8 mouse cellular contexts compared by ENCODE assay signal in the genomic region with DNA sequence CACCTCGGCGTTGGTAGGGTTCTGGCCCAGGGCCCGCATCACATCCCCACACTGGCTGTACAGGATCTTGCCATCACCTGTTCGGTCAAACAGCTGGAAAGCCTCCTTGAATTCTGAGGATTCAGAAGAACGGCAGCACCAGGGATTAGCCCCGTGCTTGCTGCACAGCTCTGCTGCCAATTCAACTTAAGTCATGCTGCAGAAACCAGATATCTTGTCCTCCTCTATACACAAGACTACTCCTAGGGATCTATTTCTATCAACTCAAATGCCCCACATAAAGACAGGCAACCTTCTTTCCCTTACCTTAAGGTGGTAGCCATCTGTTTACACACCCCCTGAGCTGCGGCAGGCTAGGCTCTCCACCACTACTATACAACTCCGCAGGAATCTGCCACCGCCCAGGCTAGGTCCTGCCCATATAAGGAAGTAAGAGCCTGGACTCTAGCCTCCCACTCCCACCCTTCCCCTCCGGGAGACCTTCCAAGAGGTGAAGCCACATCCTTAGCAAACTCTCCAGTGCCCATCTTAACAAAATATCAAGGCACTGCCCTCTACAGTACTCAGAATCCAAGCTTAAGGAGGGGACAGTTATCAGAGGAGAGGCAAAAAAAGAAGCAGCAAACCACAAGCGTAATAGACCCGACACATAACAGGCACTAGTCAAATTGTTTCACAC. TPM values are rescaled to one million over a fixed set of nuclear protein-coding genes. Genes with fewer than 3 reads are reported as not detected.
A peak's percentile ranks its signal among the peaks of the same experiment; 100 is the strongest.
DNase-seq lines count a peak whose midpoint lies in the region; TF ChIP-seq lines count a peak whose summit lies in the region.

No protein-coding gene starts in this region.

- DNase-seq in gastrocnemius, adult 18-20 months (ENCODE audit: low spot score) = peak; percentile 66
- no peak for DNase-seq in gastrocnemius, postnatal 10 days
- DNase-seq in forebrain, embryonic 10.5 days (ENCODE audit: extremely low spot score, low spot score) = peak; percentile 44
- peak; percentile 68 to 76 for DNase-seq in heart, postnatal 36 days
- peak; percentile 46 to 63 for DNase-seq in layer of hippocampus, postnatal 14 days (ENCODE audit: low spot score in 2 of 2)
- peak; percentile 47 to 68 for DNase-seq in right cerebral cortex, postnatal 36 days (ENCODE audit: low spot score in 2 of 2)

- peak overlapping the region; percentile 72 for H3K4me3 ChIP-seq in bone marrow macrophage, adult 2 months (ENCODE audit: insufficient read depth, low read length)
- H3K4me3 ChIP-seq in forebrain, embryonic 10.5 days = peak overlapping the region; percentile 85
- H3K4me3 ChIP-seq in macrophage (ENCODE audit: inconsistent target) = peak overlapping the region; percentile 97

- H3K4me1 ChIP-seq in bone marrow macrophage, adult 2 months (ENCODE audit: control insufficient read depth, insufficient read depth, low read length) = peaks cover 35% of the 10 kb centered on the region
- H3K4me1 ChIP-seq in forebrain, embryonic 10.5 days = peaks cover 50% of the 10 kb centered on the region

- WGBS in forebrain, embryonic 10.5 days = 40% methylated on average over 12 of the region's 12 CpGs
- WGBS in macrophage (ENCODE audit: missing documents) = 5% methylated on average over 11 of the region's 12 CpGs

- no peaks in the 10 kb centered on the region for H3K9me3 ChIP-seq in forebrain, embryonic 10.5 days

- intact Hi-C loops in heart, postnatal 36 days (cut with DNase I) = loop anchor here (5.0 kb wide), 1 partner anchor 35 kb away; the partner anchor contains the start of gene Esyt1

- peak overlapping the region; percentile 82 for H3K27ac ChIP-seq in bone marrow macrophage, adult 2 months (ENCODE audit: insufficient read depth, low read depth, low read length)
- H3K27ac ChIP-seq in forebrain, embryonic 10.5 days = peak overlapping the region; percentile 91
- peak overlapping the region; percentile 94 for H3K27ac ChIP-seq in macrophage

- H3K27me3 ChIP-seq in forebrain, embryonic 10.5 days (ENCODE audit: poor library complexity, severe bottlenecking) = peaks cover 14% of the 10 kb centered on the region

- H3K36me3 ChIP-seq in forebrain, embryonic 10.5 days (replicated peaks) = peaks cover 48% of the 10 kb centered on the region
- H3K36me3 ChIP-seq in macrophage (ENCODE audit: inconsistent target) = peaks cover 26% of the 10 kb centered on the region; the same call in 1 of the 2 replicates

- H3K79me2 ChIP-seq in macrophage (ENCODE audit: inconsistent target) = peaks cover 48% of the 10 kb centered on the region

- TF ChIP-seq CTCF in bone marrow macrophage, adult 2 months (IDR thresholded peaks at IDR 0.05; ENCODE audit: low read depth, low read length) = no peak

- no peak for TF ChIP-seq POLR2A in bone marrow macrophage, adult 2 months (IDR thresholded peaks at IDR 0.05; ENCODE audit: borderline replicate concordance, low read depth, low read length)

RNA-seq across cellular contexts. Expression of gene Myl6, which starts 1.2 kb away (rescaled TPM):
- 100 to 1,000 TPM; 150 to 187 TPM for total RNA-seq in gastrocnemius, adult 18-20 months (2021)
- 100 to 1,000 TPM; 305 to 356 TPM for total RNA-seq in gastrocnemius, postnatal 10 days (2021)
- 1,186 and 1,257 TPM in 2 replicates for polyA plus RNA-seq in bone marrow macrophage, adult 2 months (2012; ENCODE audit: insufficient read depth, insufficient read length, missing spikeins)
- polyA plus RNA-seq in forebrain, embryonic 10.5 days (2016; fragmentation: Nextera tagmentation; extraction: Ambion mirVana) = 712 and 780 TPM in 2 replicates
- 100 to 1,000 TPM; 267 to 286 TPM for total RNA-seq in heart, postnatal 36 days (2021)
- total RNA-seq in layer of hippocampus, postnatal 14 days (2021) = 100 to 1,000 TPM; 596 to 608 TPM
- total RNA-seq in macrophage (2018; cell fraction: chromatin; rRNA removed) = 100 to 1,000 TPM; 104 to 402 (median 256) TPM
- total RNA-seq in macrophage (2018; cell fraction: cytosol; rRNA removed) = 1,000 to 10,000 TPM in 24 of 26 experiments, 100 to 1,000 TPM in 2; 852 to 1,734 (median 1,138) TPM
- 100 to 1,000 TPM; 190 to 507 (median 328) TPM for total RNA-seq in macrophage (2018; cell fraction: nucleus; rRNA removed)
- 1,390 to 2,190 TPM (median 1,921 TPM) in 3 replicates for polyA plus RNA-seq in macrophage (2018)

RNA-seq across cellular contexts. Expression of gene Myl6b, which starts 5.7 kb away (rescaled TPM):
- total RNA-seq in gastrocnemius, adult 18-20 months (2021) = 10 to 100 TPM in 1 of 2 experiments, 1 to 10 TPM in 1; 9.0 to 28.2 TPM
- 100 to 1,000 TPM in 1 of 2 experiments, 10 to 100 TPM in 1; 68.8 to 101 TPM for total RNA-seq in gastrocnemius, postnatal 10 days (2021)
- 2.5 and 3.9 TPM in 2 replicates for polyA plus RNA-seq in bone marrow macrophage, adult 2 months (2012; ENCODE audit: insufficient read depth, insufficient read length, missing spikeins)
- 1.9 and 2.0 TPM in 2 replicates for polyA plus RNA-seq in forebrain, embryonic 10.5 days (2016; fragmentation: Nextera tagmentation; extraction: Ambion mirVana)
- total RNA-seq in heart, postnatal 36 days (2021) = 1 to 10 TPM; 2.8 to 3.2 TPM
- total RNA-seq in layer of hippocampus, postnatal 14 days (2021) = 10 to 100 TPM; 15.5 to 16.2 TPM
- total RNA-seq in macrophage (2018; cell fraction: chromatin; rRNA removed) = 1 to 10 TPM in 5 of 26 experiments, under 1 TPM in 5, not detected in 16; 0.68 to 4.6 (median 1.1) TPM
- 1 to 10 TPM; 1.9 to 3.5 (median 2.4) TPM for total RNA-seq in macrophage (2018; cell fraction: cytosol; rRNA removed)
- total RNA-seq in macrophage (2018; cell fraction: nucleus; rRNA removed) = 1 to 10 TPM in 8 of 26 experiments, under 1 TPM in 9, not detected in 9; 0.59 to 2.2 (median 1.00) TPM
- polyA plus RNA-seq in macrophage (2018) = 0.73 to 1.7 TPM (median 1.4 TPM) in 3 replicates

RNA-seq across cellular contexts. Expression of gene Esyt1, which starts 32.9 kb away (rescaled TPM):
- total RNA-seq in gastrocnemius, adult 18-20 months (2021) = 10 to 100 TPM; 12.3 to 15.3 TPM
- 10 to 100 TPM; 22.5 to 30.4 TPM for total RNA-seq in gastrocnemius, postnatal 10 days (2021)
- 179 and 197 TPM in 2 replicates for polyA plus RNA-seq in bone marrow macrophage, adult 2 months (2012; ENCODE audit: insufficient read depth, insufficient read length, missing spikeins)
- polyA plus RNA-seq in forebrain, embryonic 10.5 days (2016; fragmentation: Nextera tagmentation; extraction: Ambion mirVana) = 8.6 and 10.3 TPM in 2 replicates
- 10 to 100 TPM; 19.3 TPM for total RNA-seq in heart, postnatal 36 days (2021)
- total RNA-seq in layer of hippocampus, postnatal 14 days (2021) = 1 to 10 TPM; 8.6 to 9.1 TPM
- 100 to 1,000 TPM in 18 of 26 experiments, 10 to 100 TPM in 8; 40.7 to 306 (median 194) TPM for total RNA-seq in macrophage (2018; cell fraction: chromatin; rRNA removed)
- 100 to 1,000 TPM; 134 to 249 (median 192) TPM for total RNA-seq in macrophage (2018; cell fraction: cytosol; rRNA removed)
- total RNA-seq in macrophage (2018; cell fraction: nucleus; rRNA removed) = 100 to 1,000 TPM; 133 to 347 (median 250) TPM
- polyA plus RNA-seq in macrophage (2018) = 147 to 161 TPM (median 155 TPM) in 3 replicates

RNA-seq across cellular contexts. Expression of gene Smarcc2, which starts 33.7 kb away (rescaled TPM):
- total RNA-seq in gastrocnemius, adult 18-20 months (2021) = 10 to 100 TPM; 44.1 to 49.5 TPM
- total RNA-seq in gastrocnemius, postnatal 10 days (2021) = 10 to 100 TPM; 47.0 to 62.8 TPM
- polyA plus RNA-seq in bone marrow macrophage, adult 2 months (2012; ENCODE audit: insufficient read depth, insufficient read length, missing spikeins) = 101 and 105 TPM in 2 replicates
- 72.0 and 73.6 TPM in 2 replicates for polyA plus RNA-seq in forebrain, embryonic 10.5 days (2016; fragmentation: Nextera tagmentation; extraction: Ambion mirVana)
- total RNA-seq in heart, postnatal 36 days (2021) = 10 to 100 TPM; 79.8 to 82.7 TPM
- 100 to 1,000 TPM; 208 to 212 TPM for total RNA-seq in layer of hippocampus, postnatal 14 days (2021)
- total RNA-seq in macrophage (2018; cell fraction: chromatin; rRNA removed) = 100 to 1,000 TPM in 24 of 26 experiments, 10 to 100 TPM in 2; 82.9 to 296 (median 182) TPM
- 100 to 1,000 TPM in 3 of 26 experiments, 10 to 100 TPM in 23; 72.8 to 108 (median 92.6) TPM for total RNA-seq in macrophage (2018; cell fraction: cytosol; rRNA removed)
- total RNA-seq in macrophage (2018; cell fraction: nucleus; rRNA removed) = 100 to 1,000 TPM in 12 of 26 experiments, 10 to 100 TPM in 14; 54.6 to 141 (median 98.1) TPM
- 73.6 to 136 TPM (median 74.8 TPM) in 3 replicates for polyA plus RNA-seq in macrophage (2018)

RNA-seq across cellular contexts. Expression of gene Zc3h10, which starts 54.8 kb away (rescaled TPM):
- total RNA-seq in gastrocnemius, adult 18-20 months (2021) = 1 to 10 TPM; 4.6 to 8.3 TPM
- total RNA-seq in gastrocnemius, postnatal 10 days (2021) = 1 to 10 TPM; 5.2 to 6.3 TPM
- 9.6 and 15.4 TPM in 2 replicates for polyA plus RNA-seq in bone marrow macrophage, adult 2 months (2012; ENCODE audit: insufficient read depth, insufficient read length, missing spikeins)
- 11.8 and 14.0 TPM in 2 replicates for polyA plus RNA-seq in forebrain, embryonic 10.5 days (2016; fragmentation: Nextera tagmentation; extraction: Ambion mirVana)
- total RNA-seq in heart, postnatal 36 days (2021) = 1 to 10 TPM; 7.2 to 8.8 TPM
- total RNA-seq in layer of hippocampus, postnatal 14 days (2021) = 10 to 100 TPM in 1 of 2 experiments, 1 to 10 TPM in 1; 9.1 to 12.0 TPM
- total RNA-seq in macrophage (2018; cell fraction: chromatin; rRNA removed) = 10 to 100 TPM in 13 of 26 experiments, 1 to 10 TPM in 13; 4.7 to 15.2 (median 10.2) TPM
- 10 to 100 TPM in 8 of 26 experiments, 1 to 10 TPM in 18; 6.1 to 12.6 (median 8.9) TPM for total RNA-seq in macrophage (2018; cell fraction: cytosol; rRNA removed)
- 10 to 100 TPM in 21 of 26 experiments, 1 to 10 TPM in 5; 7.0 to 15.7 (median 11.5) TPM for total RNA-seq in macrophage (2018; cell fraction: nucleus; rRNA removed)
- polyA plus RNA-seq in macrophage (2018) = 6.7 to 13.0 TPM (median 9.6 TPM) in 3 replicates
